Mouse (Mus musculus) cortical plate, adult 2 months (tissue): ENCODE results near the gene Bean1.

ENCODE experiments used
- CTCF ChIP-seq: fragments of 200-500 bp; IDR thresholded peaks from 2 replicates; pipeline ENCODE4 v1.5.1; 2011; ENCODE audit warnings: mild to moderate bottlenecking, control low read depth, low read length; ENCODE audit not compliant: insufficient read depth; ENCODE audit errors: extremely low read depth
- POLR2A ChIP-seq: fragments of 200-500 bp; IDR thresholded peaks from 2 replicates; pipeline ENCODE4 v1.6.1; 2011; ENCODE audit warnings: mild to moderate bottlenecking, low read length, control low read depth; ENCODE audit not compliant: insufficient read depth; ENCODE audit errors: extremely low read depth

DNA sequence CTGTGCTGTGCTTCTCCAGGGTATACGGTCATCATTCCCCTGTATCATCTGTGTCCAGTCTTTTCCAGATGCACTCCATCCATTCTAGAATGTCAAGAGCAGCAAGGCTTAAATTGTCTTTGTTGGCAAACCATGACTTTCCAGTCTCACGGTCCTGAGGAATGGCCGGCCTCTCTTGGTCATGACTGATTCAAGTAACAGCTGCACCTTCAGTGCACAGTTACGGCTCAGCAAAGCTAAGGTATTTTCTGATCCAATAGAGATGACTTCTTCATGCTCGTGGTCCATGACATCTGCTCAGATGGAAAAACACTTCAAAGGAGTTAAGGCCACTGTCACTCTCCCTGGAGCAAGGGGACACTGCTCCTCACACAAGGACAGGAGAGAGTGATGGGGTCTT is 56.8 kb downstream of the Bean1 start:
- TF ChIP-seq CTCF (no peak), POLR2A (no peak)
